Mouse (Mus musculus) heart, adult 8-10 months (tissue): Measurements from ENCODE around the gene Arhgap9. TPM values are rescaled to one million over a fixed set of nuclear protein-coding genes. Genes with fewer than 3 reads are reported as not detected.

ENCODE experiments used
- DNase-seq: peaks from one replicate; pipeline ENCODE4 v3.0.0; 2022; ENCODE audit warnings: low spot score
- total RNA-seq, 4 experiments: library from RNA; stranded (reverse); gene quantifications; 2 replicates each; pipeline ENCODE4 v1.2.4; 2022

The Arhgap9 gene
- total RNA-seq, 4 experiments from 2014 or later = 1.5 to 3.2 (median 3.0) TPM

DNA sequence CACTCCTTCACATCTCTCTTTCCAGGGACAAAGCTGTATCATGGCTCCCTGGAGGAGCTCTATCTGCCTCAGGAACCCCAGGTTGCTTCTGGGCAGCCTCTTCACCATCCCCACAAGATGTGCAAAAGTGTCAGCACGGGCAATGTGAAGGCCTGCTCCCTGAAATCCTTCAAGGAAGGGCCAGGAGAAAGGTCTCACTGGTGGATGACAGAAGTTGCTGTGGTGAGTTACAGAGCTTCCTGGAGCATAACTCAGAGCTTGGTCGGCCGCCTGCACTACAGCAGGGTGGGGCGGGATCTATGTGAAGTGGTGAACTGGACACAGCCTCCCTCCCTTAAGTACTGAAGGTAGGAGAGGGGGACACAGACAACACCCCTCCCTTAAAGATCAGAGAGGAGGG is 905 bp downstream of the Arhgap9 start:
- no peak for DNase-seq

DNA sequence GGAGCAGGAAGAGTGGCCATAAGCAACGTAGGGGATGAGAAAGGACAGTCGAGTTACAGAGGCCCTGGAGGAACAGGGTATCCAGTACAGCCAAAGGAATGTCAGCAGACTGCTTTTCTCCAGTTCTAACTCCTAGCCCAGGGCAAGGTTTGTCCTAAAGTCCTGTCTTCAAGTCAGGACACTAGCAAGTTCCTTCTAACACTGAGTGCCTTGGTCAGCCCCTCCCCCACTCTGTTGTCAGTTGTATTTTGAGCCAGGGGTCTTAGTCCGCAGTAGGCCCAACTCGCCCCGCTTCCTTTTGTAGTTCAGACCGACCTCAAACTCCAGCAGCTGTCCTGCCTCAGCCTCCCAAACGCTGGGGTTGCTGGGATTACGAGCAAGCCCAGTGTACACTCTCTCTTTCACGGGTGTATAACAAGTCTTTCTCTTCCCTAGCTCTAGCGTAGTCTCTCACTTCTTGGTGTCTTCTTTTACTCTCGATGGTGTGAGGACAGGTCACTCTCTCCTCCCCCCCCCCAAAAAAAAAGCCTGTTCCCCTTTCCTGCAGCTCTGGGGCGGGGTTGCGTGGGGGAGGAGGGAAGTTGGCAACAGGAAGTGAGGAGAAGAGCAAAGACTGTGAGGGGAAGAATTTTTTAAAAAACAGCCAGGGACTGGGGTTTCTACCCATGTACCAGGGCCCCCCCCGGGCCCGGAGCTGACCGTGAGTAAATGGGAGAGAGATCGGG is 1.5 kb downstream of the Arhgap9 start:
- no peak for DNase-seq

GRCm38 (mm10) chr10:127324495-127324894 is 2.7 kb downstream of the Arhgap9 start:
- DNase-seq = peak; percentile 33

DNA sequence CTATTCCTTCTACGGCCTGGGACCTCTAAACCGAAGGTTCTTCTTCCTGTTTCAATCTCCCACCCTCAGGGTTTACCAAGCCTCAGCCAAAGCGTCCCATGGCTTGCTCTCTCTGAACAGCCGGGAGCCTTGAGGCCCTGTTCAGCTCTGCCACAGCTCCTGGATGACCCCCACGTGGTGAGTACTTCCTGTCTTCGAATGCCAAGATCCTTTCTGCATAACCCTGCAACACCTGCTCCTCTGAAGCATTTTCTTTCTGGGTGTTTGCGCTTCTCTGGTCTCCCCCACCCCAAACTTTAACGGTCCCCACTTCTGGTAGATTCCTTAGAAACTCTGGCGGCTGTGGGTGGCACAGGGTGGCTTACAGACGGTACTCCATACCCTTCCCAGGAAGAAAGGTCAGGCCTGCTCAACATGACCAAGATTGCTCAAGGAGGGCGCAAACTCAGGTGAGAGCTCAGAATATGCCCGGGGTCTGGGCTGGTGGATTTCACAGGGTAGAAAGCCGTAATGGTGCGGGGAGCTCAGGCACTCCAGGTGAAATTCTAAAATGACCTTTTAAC is 3.8 kb downstream of the Arhgap9 start:
- DNase-seq = no peak

DNA sequence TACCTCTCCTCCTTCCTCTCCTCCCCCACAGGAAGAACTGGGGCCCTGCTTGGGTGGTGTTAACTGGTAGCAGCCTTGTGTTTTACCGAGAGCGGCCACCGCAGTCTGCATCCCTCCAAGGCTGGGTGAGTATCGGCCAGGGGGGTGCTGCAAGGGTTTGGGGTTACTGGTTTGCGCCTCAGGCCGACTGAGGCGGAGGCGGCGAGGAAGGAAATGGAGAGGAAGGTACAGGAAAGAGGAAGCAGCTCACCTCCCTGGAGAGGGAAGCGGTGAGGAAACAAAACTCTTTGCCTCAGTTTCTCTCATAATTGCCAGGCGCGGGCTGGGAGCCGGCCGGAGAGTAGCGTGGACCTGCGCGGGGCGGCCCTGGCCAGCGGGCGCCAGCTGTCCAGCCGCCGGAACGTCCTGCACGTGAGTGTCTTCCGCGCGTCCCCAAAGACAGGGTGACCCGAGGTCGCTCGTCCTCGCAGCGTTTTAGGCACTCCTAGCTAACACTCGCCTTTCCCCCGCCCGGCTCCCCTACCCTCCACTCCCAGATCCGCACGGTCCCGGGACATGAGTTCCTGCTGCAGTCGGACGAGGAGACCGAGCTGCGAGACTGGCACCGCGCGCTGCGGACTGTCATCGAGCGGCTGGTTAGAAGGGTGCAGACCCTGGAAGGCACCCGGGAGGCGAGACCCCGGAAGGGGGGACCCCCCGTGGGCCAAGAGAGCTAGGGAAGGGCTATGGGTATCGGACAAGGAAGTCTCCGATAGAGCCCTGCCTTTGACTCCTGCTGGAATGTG is 4.4 kb downstream of the Arhgap9 start:
- DNase-seq = peak; percentile 16

GRCm38 (mm10) chr10:127326828-127327227 is 5.1 kb downstream of the Arhgap9 start:
- DNase-seq = peak; percentile 9

GRCm38 (mm10) chr10:127327461-127328145 is 5.8 kb downstream of the Arhgap9 start:
- no peak for DNase-seq

DNA sequence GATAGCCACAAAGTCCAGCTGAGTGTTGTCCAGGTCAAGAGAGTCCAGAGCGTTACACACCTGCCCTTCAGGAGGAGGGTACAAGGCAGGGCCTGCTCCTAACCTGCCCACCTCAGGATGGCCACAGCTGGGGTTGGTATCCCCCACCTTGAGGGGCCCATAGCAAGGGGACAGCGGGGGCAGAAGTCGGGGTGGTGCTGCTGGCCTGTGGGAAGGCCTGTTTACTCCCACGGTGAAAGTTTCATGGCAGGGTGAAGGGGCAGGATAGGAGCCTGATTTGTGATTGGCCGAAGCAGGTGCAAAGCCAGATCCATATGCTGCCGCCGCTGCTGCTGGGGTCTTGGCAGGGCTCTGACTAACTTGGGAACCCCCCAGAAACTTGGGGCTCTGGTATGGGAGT is 8.4 kb downstream of the Arhgap9 start:
- DNase-seq = no peak

DNA sequence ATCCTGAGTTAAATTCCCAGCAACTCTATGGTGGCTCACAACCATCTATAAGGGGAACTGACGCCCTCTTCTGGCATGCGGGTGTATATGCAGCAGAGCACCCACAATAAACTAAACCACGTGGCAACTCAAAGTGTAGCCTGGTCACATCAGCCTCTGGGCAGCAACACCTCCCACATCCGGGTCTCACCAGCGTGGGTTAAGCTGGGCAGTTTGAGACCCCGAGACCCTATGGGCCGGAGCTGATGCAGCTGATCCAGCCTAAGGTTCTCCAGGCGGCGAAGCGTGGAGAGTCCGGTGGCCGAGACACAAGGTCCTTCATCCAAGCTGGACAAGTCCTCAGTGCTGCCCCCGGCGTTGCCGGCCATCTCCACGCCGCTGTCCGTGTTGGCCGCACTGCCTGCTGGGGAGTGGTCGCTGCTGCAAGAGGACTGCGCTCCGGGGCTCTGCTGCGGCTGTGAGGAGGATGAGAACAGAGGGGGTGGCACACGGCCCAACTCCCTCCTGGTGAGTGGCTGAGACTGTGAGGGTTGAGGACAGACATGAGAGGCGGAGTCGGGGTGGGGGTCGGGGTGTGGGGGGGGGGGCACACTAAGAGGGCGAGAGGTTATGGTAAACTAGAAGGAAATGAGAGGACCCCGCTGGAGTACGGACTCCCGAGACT is 10.6 kb downstream of the Arhgap9 start:
- no peak for DNase-seq

- no peak for DNase-seq
Measured at GRCm38 (mm10) chr10:127333152-127333551, 11.4 kb downstream of the Arhgap9 start.

- DNase-seq = no peak
Measured at GRCm38 (mm10) chr10:127335271-127335670, 13.5 kb downstream of the Arhgap9 start.

DNA sequence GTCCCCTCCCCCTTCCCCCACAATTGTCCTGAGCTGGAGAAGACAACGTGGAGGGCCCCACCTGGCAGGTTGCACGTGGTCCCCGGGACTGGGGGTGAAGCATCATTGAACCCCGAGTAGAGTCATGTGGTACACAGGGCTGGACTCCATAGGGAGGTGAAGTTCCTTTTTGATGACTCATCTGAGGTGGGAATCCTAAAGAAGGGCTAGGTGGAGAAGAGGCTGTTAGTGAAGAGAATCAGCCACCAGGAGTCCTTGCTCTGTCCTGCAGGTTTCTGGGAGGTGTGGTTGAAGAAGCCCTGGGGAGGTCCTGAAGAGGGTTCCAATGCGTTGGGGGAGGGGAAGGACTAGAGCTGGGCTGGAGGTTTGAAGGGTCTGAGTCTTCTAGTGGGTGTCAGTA is 15.2 kb downstream of the Arhgap9 start:
- no peak for DNase-seq

DNA sequence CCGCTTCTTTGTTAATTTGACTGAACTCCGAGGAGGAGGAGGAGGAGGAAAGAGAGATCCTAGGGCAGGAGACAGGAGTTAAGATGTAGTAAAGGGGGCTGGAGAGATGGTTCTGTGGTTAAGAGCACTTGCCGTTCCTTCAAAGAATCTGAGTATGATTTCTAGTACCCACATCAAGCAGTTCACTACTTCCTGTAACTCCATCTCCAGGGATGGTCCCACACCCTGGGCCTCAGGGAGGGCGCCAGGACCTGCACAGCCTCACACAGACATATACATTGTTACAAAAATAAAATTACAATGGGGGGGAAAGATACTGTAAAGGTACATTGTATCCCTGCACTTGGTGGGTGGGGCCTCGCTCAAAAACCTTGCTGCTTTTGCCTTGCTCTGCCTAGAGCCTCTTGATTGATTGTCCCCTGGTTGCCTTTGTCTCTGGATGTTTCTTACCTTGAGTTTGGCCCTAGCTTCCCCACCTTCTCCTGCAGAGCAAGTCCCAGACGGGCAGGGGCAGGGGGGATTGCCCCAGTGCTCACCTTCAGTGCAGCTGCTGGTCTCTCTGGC is 15.9 kb downstream of the Arhgap9 start:
- no peak for DNase-seq

- peak; percentile 91 for DNase-seq
Measured at GRCm38 (mm10) chr10:127338930-127339682, 17.3 kb downstream of the Arhgap9 start.

DNA sequence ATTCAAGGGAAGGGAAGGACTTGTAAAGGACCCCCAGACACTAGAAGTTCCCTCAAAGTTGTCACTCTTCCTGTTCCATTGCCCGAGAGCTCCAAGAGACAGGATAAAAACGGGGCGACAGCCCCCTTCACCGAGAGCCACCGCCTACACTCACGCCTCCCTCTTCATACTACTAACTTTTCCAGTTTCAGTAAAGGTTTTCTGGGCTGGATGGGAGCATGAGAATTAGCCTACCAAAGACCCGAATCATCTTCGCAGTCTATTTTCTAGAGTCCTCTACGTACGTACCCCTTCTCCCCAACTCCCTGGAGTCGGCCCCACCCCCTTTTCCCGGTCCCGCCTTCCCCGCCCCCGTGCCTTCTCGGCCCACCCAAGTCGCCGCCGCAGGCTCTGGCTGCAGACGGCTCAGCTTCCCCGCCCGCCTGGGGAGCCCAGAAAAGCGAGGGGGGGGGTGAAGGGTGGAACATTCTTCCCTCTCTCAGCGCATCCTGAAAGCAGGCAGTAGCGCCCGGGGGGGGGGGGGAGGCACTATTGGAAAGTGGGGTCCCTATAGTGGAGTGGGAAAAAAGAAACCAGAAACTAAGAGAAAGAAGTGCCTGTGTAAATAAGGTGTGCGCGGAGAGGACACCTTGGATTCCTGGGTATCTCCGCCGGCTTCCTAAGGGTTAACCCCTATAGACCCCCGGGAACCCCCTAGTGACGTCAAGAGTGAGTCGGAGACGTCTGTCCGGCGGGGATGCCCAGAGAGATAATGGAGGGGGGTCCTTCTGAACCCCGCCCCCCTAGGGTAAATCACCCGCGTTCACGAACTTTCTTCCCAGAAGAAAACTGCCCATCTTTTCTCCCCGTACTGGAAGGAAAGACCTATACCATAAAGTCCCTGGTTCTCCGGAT is 18.2 kb downstream of the Arhgap9 start:
- no peak for DNase-seq

- DNase-seq = no peak
Measured at GRCm38 (mm10) chr10:127340577-127341359, 19.0 kb downstream of the Arhgap9 start.

DNA sequence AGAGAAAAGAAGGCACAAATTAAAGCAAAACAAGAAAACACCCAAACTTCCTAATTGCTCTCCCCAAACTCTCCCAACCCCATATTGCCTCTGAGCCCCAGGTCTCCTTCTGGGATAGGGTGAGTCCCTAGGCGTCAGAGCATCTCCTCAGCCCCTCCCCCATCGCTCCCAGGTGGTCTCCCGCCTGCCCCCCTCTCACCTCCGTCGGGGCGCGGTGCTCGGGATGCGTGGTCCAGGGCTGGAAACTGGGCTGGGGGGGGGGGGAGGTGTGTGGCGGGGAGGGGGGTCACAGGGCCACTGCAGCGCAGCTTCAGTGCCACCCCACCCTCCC is 19.6 kb downstream of the Arhgap9 start:
- DNase-seq = no peak

DNA sequence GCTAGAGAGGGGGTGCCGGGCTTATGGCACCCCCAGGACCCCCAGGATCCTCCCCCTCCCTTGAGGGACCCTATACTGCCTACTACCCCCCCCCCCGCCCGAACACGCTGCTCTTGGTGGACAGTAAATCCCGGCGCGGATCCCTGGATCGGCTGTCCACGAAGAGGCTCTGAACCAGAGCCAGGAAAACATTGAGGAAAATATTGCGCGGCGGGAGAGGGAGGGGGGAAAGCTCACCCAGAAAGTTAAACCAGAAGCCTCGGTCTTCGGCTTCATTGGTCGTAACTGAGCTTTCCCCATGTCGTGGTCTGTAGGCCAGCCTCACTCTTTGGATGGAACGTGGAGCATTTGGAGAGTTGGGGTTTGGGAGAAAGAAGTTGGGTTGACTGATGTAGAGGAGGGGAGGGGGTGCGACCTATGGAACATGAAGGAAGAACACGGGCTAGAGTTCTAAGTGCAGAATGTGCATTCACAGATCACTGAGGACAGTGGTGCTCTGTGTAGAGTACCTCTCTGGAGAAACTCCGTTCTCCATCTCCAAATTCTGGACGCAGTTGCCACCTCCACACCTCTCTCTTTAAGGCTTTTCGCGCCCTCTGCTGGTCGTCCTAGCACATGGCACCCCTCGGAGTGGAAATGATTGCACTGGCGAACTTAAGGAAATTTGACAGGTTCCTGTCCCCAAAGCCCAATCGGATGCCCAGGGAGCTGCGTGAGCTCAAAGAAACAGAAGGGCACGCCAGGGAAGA is 20.3 kb downstream of the Arhgap9 start, which contains the start of gene Gli1:
Gene Gli1, minus strand, starts transcription at position 84 of the 749 bp plus-strand sequence.
- DNase-seq = peak; percentile 84
